In the genomic region with DNA sequence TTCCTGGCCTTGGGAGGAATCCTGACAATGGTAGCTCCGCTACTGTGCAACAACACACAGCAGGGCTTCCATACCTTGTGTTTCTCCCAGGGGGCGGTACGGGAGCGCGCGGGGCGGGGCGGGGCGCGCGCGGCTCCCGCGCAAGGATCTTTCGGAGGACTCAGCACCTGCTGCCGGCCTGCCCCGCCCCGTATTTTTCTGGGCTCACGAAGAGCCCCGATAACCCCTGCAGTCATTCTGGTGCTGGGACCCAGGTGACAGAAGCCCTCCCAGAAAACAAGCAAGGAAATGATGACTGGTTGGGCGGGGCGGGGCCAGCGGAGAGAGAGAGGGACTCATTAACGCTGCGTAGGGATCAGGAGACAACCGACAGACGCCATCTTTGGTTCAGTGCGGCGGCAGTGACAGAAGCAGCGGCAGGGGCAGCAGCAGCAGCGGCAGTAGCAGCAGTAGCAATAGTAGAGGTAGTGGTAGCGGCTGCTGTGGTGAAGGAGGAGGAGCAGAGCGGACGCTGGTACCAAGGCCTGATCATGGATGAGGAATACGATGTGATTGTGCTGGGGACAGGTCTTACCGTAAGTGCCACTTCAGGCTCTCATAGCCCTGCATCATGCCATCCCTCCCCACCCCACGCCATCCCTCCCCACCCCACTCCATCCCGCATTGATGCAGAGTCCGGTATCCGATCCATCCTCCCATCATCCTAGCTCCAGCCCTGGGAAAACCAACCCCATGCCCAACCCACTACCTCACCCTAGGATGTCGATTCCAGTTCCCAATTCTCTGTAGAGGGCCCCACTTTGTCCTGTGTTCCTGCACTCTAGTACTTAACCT, we compare ENCODE assay signal across 8 mouse cellular contexts. TPM values are rescaled to one million over a fixed set of nuclear protein-coding genes. Genes with fewer than 3 reads are reported as not detected.
A peak's percentile ranks its signal among the peaks of the same experiment; 100 is the strongest.
DNase-seq lines count a peak whose midpoint lies in the region; ATAC-seq and TF ChIP-seq lines count a peak whose summit lies in the region.

Gene Gdi1, plus strand, starts transcription at position 132 of the 834 bp plus-strand sequence.

- 8% methylated on average over 36 of the region's 41 CpGs for WGBS in hindbrain, embryonic 16.5 days

- H3K27ac ChIP-seq in gastrocnemius, adult 2 months, result peak within 1 kb of the TSS; percentile 97
- peak within 1 kb of the TSS; percentile 93 for H3K27ac ChIP-seq in hindbrain, embryonic 16.5 days (ENCODE audit: low read depth, low read length)

- no peaks in the 10 kb centered on the region for H3K27me3 ChIP-seq in hindbrain, embryonic 16.5 days (replicated peaks; ENCODE audit: control insufficient read depth, insufficient read depth, low read length)

- peak within 1 kb of the TSS; percentile 54 for H3K4me2 ChIP-seq in hindbrain, embryonic 16.5 days (ENCODE audit: low read length)

- intact Hi-C loops in gastrocnemius, adult 2 months (cut with DNase I), result loop anchor here (5.0 kb wide), 1 partner anchor 62 kb away; no protein-coding TSS in a partner anchor

- H3K4me3 ChIP-seq in gastrocnemius, adult 2 months, result peak within 1 kb of the TSS; percentile 86
- H3K4me3 ChIP-seq in hindbrain, embryonic 16.5 days (ENCODE audit: low read length), result peak within 1 kb of the TSS; percentile 51

- H3K9ac ChIP-seq in hindbrain, embryonic 16.5 days (ENCODE audit: low read depth, low read length), result peak within 1 kb of the TSS; percentile 76

- H3K4me1 ChIP-seq in hindbrain, embryonic 16.5 days (ENCODE audit: control insufficient read depth, insufficient read depth, low read depth, low read length), result peaks cover 9% of the 10 kb centered on the region

- peak; percentile 45 for TF ChIP-seq CTCF in gastrocnemius, adult 2 months (IDR thresholded peaks at IDR 0.05)

- H3K36me3 ChIP-seq in hindbrain, embryonic 16.5 days (ENCODE audit: control insufficient read depth, insufficient read depth, low read length), result peaks cover 19% of the 10 kb centered on the region

- peak; percentile 82 for ATAC-seq in hindbrain, embryonic 16.5 days
- peak; percentile 98 for ATAC-seq in megakaryocyte, adult 5-6 weeks (ENCODE audit: poor library complexity, severe bottlenecking)

- no peaks in the 10 kb centered on the region for H3K9me3 ChIP-seq in hindbrain, embryonic 16.5 days (ENCODE audit: control insufficient read depth, low read length)

- DNase-seq in WW6 (ENCODE audit: low read depth, low spot score), result peak; percentile 62
- peak; percentile 36 to 68 for DNase-seq in cerebellum, postnatal 4 days (ENCODE audit: low spot score in 2 of 2)
- peak; percentile 81 for DNase-seq in gastrocnemius, adult 2 months
- peak in 1 of 2 experiments; percentile 33 for DNase-seq in left cerebral cortex, adult 8-10 months (ENCODE audit: low spot score in 2 of 2)
- DNase-seq in right cerebral cortex, adult 2 months (ENCODE audit: low spot score in 2 of 2), result peak; percentile 65 to 71
- DNase-seq in urinary bladder, postnatal 10 days (ENCODE audit: low spot score), result peak; percentile 15

RNA-seq across cellular contexts. Expression of gene Gdi1, which starts in this region (rescaled TPM):
- 10 to 100 TPM; 30.6 to 36.0 TPM for total RNA-seq in gastrocnemius, adult 2 months (2021)
- 978 and 991 TPM in 2 replicates for polyA plus RNA-seq in hindbrain, embryonic 16.5 days (2015; fragmentation: Nextera tagmentation; extraction: Ambion mirVana)
- 100 to 1,000 TPM; 615 to 673 (median 650) TPM for total RNA-seq in left cerebral cortex, adult 8-10 months (2022)
- total RNA-seq in megakaryocyte, adult 5-6 weeks (2015), result 133 and 170 TPM in 2 replicates
- 44.6 and 70.5 TPM in 2 replicates for total RNA-seq in megakaryocyte, adult 5-6 weeks (2017)
